Comparison of ENCODE assay signal across 8 mouse cellular contexts in the genomic region with DNA sequence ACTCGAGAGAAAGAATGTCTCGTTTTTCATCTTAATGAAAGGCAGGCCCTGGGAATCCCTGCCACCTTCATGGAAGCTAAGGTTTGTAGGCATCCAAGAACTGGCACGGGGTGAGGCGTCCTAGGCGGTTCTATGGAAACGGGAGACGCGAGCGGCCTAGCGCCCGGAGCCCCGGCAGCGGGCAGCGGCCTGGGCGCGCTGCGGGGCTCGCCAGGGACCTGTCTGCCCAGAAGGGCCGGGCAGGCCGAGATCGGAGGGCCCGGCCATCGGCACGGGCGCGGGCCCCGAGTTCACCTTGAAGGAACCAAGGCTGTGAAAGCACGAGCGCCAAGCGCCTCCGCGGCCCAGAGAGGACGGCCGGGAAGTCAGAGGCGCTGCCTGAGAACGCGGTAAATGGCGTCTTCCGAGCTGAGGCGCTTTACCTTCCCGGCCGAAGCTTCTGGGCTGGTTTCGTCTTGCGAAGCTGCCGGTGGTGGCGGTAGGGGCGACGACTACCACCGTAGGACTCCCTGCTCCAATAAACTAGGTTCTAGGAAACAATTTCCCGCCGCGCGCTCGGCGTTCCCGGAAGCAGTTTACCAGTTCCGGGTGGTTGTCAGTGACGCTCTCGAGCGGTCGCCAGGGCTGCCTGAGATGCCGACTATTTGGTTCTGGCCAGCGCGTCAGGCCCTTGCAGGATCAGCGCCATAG. TPM values are rescaled to one million over a fixed set of nuclear protein-coding genes. Genes with fewer than 3 reads are reported as not detected.
A peak's percentile ranks its signal among the peaks of the same experiment; 100 is the strongest.
DNase-seq lines count a peak whose midpoint lies in the region; ATAC-seq and TF ChIP-seq lines count a peak whose summit lies in the region.

A gene (minus strand): TSS at position 543 of the 690 bp plus-strand sequence.
A gene (plus strand): TSS at position 610 of the 690 bp plus-strand sequence.

- DNase-seq in 416B (ENCODE audit: low read depth), result peak; percentile 87
- peak; percentile 86 to 87 for DNase-seq in heart, adult 9 months (ENCODE audit: low spot score in 2 of 2)
- DNase-seq in monocyte, adult 2 months (ENCODE audit: low read depth in 1 of 2, low spot score in 2 of 2), result peak; percentile 42 to 62
- peak; percentile 80 to 82 for DNase-seq in spleen, postnatal 36 days (ENCODE audit: low spot score in 2 of 2)

- H3K27ac ChIP-seq in bone marrow, adult 2 months (ENCODE audit: control insufficient read depth, insufficient read depth, low read depth, low read length, poor library complexity), result peak within 1 kb of the TSS; percentile 27; the same call in 1 of the 2 replicates
- H3K27ac ChIP-seq in embryonic facial prominence, embryonic 15.5 days (replicated peaks), result peak within 1 kb of the TSS; percentile 88
- peak within 1 kb of the TSS; percentile 93 for H3K27ac ChIP-seq in kidney, embryonic 14.5 days (ENCODE audit: low read depth, low read length)
- H3K27ac ChIP-seq in limb, embryonic 15.5 days, result peak within 1 kb of the TSS; percentile 90

- TF ChIP-seq POLR2A in bone marrow, adult 2 months (IDR thresholded peaks at IDR 0.05; ENCODE audit: borderline replicate concordance, control insufficient read depth, low read depth, low read length), result peak; percentile 54; the same call in 1 of the 2 replicates

- WGBS in bone marrow, adult 2 months, result under 1% methylated on average over 65 of the region's 65 CpGs
- whole genome bisulfite sequencing in embryonic facial prominence, embryonic 15.5 days, result under 1% methylated on average over 65 of the region's 65 CpGs
- under 1% methylated on average over 65 of the region's 65 CpGs for WGBS in kidney, embryonic 14.5 days
- WGBS in limb, embryonic 15.5 days, result under 1% methylated on average over 65 of the region's 65 CpGs

- peak; percentile 96 for ATAC-seq in embryonic facial prominence, embryonic 15.5 days (ENCODE audit: insufficient number of reproducible peaks, low FRiP score, low TSS enrichment, low read depth)
- peak; percentile 99 for ATAC-seq in kidney, embryonic 14.5 days (ENCODE audit: low FRiP score, low TSS enrichment)
- peak; percentile 93 for ATAC-seq in limb, embryonic 15.5 days (ENCODE audit: insufficient number of reproducible peaks, low FRiP score, low TSS enrichment, low read depth)

- TF ChIP-seq CTCF in bone marrow, adult 2 months (IDR thresholded peaks at IDR 0.05; ENCODE audit: control insufficient read depth, insufficient read depth, low read length), result peak; percentile 2; the same call in 1 of the 2 replicates

- no peaks in the 10 kb centered on the region for H3K36me3 ChIP-seq in embryonic facial prominence, embryonic 15.5 days
- no peaks in the 10 kb centered on the region for H3K36me3 ChIP-seq in kidney, embryonic 14.5 days (ENCODE audit: control insufficient read depth, insufficient read depth, low read length)
- H3K36me3 ChIP-seq in limb, embryonic 15.5 days, result no peaks in the 10 kb centered on the region

- peak within 1 kb of the TSS; percentile 82 for H3K9ac ChIP-seq in embryonic facial prominence, embryonic 15.5 days
- H3K9ac ChIP-seq in kidney, embryonic 14.5 days (ENCODE audit: low read depth, low read length), result peak within 1 kb of the TSS; percentile 94
- peak within 1 kb of the TSS; percentile 93 for H3K9ac ChIP-seq in limb, embryonic 15.5 days

- peak within 1 kb of the TSS; percentile 91 for H3K4me3 ChIP-seq in bone marrow, adult 2 months (replicated peaks; ENCODE audit: control insufficient read depth, low read depth, low read length)
- peak within 1 kb of the TSS; percentile 75 for H3K4me3 ChIP-seq in embryonic facial prominence, embryonic 15.5 days (replicated peaks)
- peak within 1 kb of the TSS; percentile 93 for H3K4me3 ChIP-seq in kidney, embryonic 14.5 days (ENCODE audit: low read length)
- H3K4me3 ChIP-seq in limb, embryonic 15.5 days, result peak within 1 kb of the TSS; percentile 89

- H3K9me3 ChIP-seq in embryonic facial prominence, embryonic 15.5 days (replicated peaks), result no peaks in the 10 kb centered on the region
- no peaks in the 10 kb centered on the region for H3K9me3 ChIP-seq in kidney, embryonic 14.5 days (ENCODE audit: control insufficient read depth, low read length)
- H3K9me3 ChIP-seq in limb, embryonic 15.5 days, result no peaks in the 10 kb centered on the region

- H3K4me1 ChIP-seq in bone marrow, adult 2 months (ENCODE audit: control insufficient read depth, insufficient read depth, low read length), result no peaks in the 10 kb centered on the region
- H3K4me1 ChIP-seq in embryonic facial prominence, embryonic 15.5 days, result 0 out of 2 replicates have a peak, but pooled peaks cover 5% of the 10 kb centered on the region
- H3K4me1 ChIP-seq in kidney, embryonic 14.5 days (ENCODE audit: control insufficient read depth, insufficient read depth, low read length), result no peaks in the 10 kb centered on the region
- peaks cover 6% of the 10 kb centered on the region; the same call in 1 of the 2 replicates for H3K4me1 ChIP-seq in limb, embryonic 15.5 days

- no peaks in the 10 kb centered on the region for H3K27me3 ChIP-seq in embryonic facial prominence, embryonic 15.5 days
- H3K27me3 ChIP-seq in kidney, embryonic 14.5 days (ENCODE audit: control insufficient read depth, insufficient read depth, low read length), result no peaks in the 10 kb centered on the region
- H3K27me3 ChIP-seq in limb, embryonic 15.5 days, result no peaks in the 10 kb centered on the region

- H3K4me2 ChIP-seq in embryonic facial prominence, embryonic 15.5 days (replicated peaks), result peak within 1 kb of the TSS; percentile 58
- peak within 1 kb of the TSS; percentile 49 for H3K4me2 ChIP-seq in kidney, embryonic 14.5 days (replicated peaks; ENCODE audit: low read depth, low read length)
- H3K4me2 ChIP-seq in limb, embryonic 15.5 days, result peak within 1 kb of the TSS; percentile 56

RNA-seq across cellular contexts. Expression of the first gene that starts in this region (rescaled TPM):
- polyA plus RNA-seq in bone marrow, adult 2 months (2011; ENCODE audit: insufficient read depth, insufficient read length, low replicate concordance, missing spikeins), result 7.0 and 8.3 TPM in 2 replicates
- 33.8 and 36.6 TPM in 2 replicates for polyA plus RNA-seq in embryonic facial prominence, embryonic 15.5 days (2015; fragmentation: Nextera tagmentation; extraction: Ambion mirVana)
- 48.9 and 54.3 TPM in 2 replicates for polyA plus RNA-seq in kidney, embryonic 14.5 days (2014; fragmentation: Nextera tagmentation; extraction: Ambion mirVana)
- 24.5 and 32.3 TPM in 2 replicates for polyA plus RNA-seq in limb, embryonic 15.5 days (2015; fragmentation: Nextera tagmentation; extraction: Ambion mirVana)

RNA-seq across cellular contexts. Expression of the second gene that starts in this region (rescaled TPM):
- 2.0 TPM in 1 of 2 replicates, not detected in the other for polyA plus RNA-seq in bone marrow, adult 2 months (2011; ENCODE audit: insufficient read depth, insufficient read length, low replicate concordance, missing spikeins)
- polyA plus RNA-seq in embryonic facial prominence, embryonic 15.5 days (2015; fragmentation: Nextera tagmentation; extraction: Ambion mirVana), result 10.7 and 11.0 TPM in 2 replicates
- 11.3 and 12.4 TPM in 2 replicates for polyA plus RNA-seq in kidney, embryonic 14.5 days (2014; fragmentation: Nextera tagmentation; extraction: Ambion mirVana)
- polyA plus RNA-seq in limb, embryonic 15.5 days (2015; fragmentation: Nextera tagmentation; extraction: Ambion mirVana), result 8.6 and 9.8 TPM in 2 replicates

Comparison
In these comparisons a context has a peak if more than half of its experiments do, and no peak if none do; other contexts are left out.
1. Peak in every context shown above with its lines: DNase-seq, ATAC-seq, H3K4me3 ChIP-seq and H3K27ac ChIP-seq.
2. H3K27ac ChIP-seq: peak in every context shown above with its lines; median percentile 93 in kidney, embryonic 14.5 days; 90 in limb, embryonic 15.5 days; 88 in embryonic facial prominence, embryonic 15.5 days; 27 in bone marrow, adult 2 months.